Mouse (Mus musculus) spleen, adult 2 months (tissue): ENCODE measurements around the gene 2510009E07Rik. TPM values are rescaled to one million over a fixed set of nuclear protein-coding genes. Genes with fewer than 3 reads are reported as not detected.
A peak's percentile ranks its signal among the peaks of the same experiment; 100 is the strongest.

Experiments
- DNase-seq, 2 experiments: peaks; one replicate each; pipeline versions ENCODE4 v3.0.0 to v3.0.0-alpha.2; 2012 to 2021; ENCODE audit warnings: low spot score in 2 of 2, low read depth in 1 of 2
- H3K27ac ChIP-seq: fragments of 200-500 bp; 2 replicates; pipeline ENCODE4 v1.5.1; 2012; ENCODE audit warnings: low read length, inconsistent platforms; ENCODE audit not compliant: insufficient read depth
- H3K27me3 ChIP-seq: fragments of 200-500 bp; 2 replicates; pipeline ENCODE4 v1.6.1; 2012; ENCODE audit warnings: mild to moderate bottlenecking, moderate library complexity, low read length, inconsistent platforms; ENCODE audit not compliant: control insufficient read depth, insufficient read depth
- H3K36me3 ChIP-seq: fragments of 200-500 bp; 2 replicates; pipeline ENCODE4 v1.6.1; 2012; ENCODE audit warnings: mild to moderate bottlenecking, low read length, inconsistent platforms; ENCODE audit not compliant: control insufficient read depth, insufficient read depth
- H3K4me1 ChIP-seq: fragments of 200-500 bp; 2 replicates; pipeline ENCODE4 v1.6.1; 2011; ENCODE audit warnings: inconsistent platforms; ENCODE audit not compliant: control insufficient read depth, insufficient read depth, insufficient read length
- H3K4me3 ChIP-seq: fragments of 200-500 bp; 2 replicates; pipeline ENCODE4 v1.5.1; 2011; ENCODE audit warnings: mild to moderate bottlenecking, inconsistent platforms; ENCODE audit not compliant: insufficient read depth, insufficient read length; ENCODE audit errors: extremely low read depth
- CTCF ChIP-seq: fragments of 200-500 bp; IDR thresholded peaks from 2 replicates; pipeline ENCODE4 v1.5.1; 2011; ENCODE audit warnings: mild to moderate bottlenecking, inconsistent platforms; ENCODE audit not compliant: insufficient read depth, insufficient read length, insufficient replicate concordance; ENCODE audit errors: extremely low read depth
- POLR2A ChIP-seq: fragments of 200-500 bp; IDR thresholded peaks from 2 replicates; pipeline ENCODE4 v1.6.1; 2011; ENCODE audit warnings: low read depth, low read length, inconsistent platforms
- WGBS: fragments of 180-500 bp; shearing (Covaris S2); methylation state at CpG from one replicate; pipeline ENCODE4 v1.1.7; 2018; 5-methylcytosine and 5-hydroxymethylcytosine counted together
- polyA plus RNA-seq: library from polyadenylated mRNA; depleted of rRNA; stranded (reverse); fragments of >200 nt; gene quantifications from 2 replicates; pipeline ENCODE4 v1.2.3, GENCODE M21; 2012

Gene 2510009E07Rik
- polyA plus RNA-seq, 1 experiment = 3.8 TPM

DNA sequence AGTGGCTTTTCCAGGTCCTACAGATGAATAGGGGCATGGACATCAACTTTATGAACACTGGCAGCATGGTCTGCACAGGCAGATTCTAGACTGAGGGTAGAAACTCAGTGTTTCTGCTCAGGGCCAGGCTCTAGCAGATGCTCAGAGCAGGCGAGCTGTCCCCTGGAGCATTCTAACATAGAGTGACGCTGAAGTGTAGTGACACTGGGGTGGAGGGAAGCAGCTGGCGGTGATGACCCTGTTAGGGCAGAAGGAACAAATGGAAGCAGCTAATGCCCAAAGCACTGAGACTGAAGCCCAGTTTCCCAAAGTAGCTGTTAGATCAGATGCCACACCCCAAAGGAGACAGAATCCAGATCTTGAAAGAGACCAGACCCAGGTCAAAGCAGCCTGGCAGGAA is 48.0 kb downstream of the 2510009E07Rik start:
- H3K27ac ChIP-seq = no peak overlapping the region
- DNase-seq = no peak
- 92% methylated on average over 3 of the region's 3 CpGs for WGBS
- peaks cover 19% of the 10 kb centered on the region for H3K4me1 ChIP-seq
- no peak overlapping the region for H3K4me3 ChIP-seq
- TF ChIP-seq POLR2A (no peak), CTCF (no peak)
- no peaks in the 10 kb centered on the region for H3K27me3 ChIP-seq
- H3K36me3 ChIP-seq = no peaks in the 10 kb centered on the region

DNA sequence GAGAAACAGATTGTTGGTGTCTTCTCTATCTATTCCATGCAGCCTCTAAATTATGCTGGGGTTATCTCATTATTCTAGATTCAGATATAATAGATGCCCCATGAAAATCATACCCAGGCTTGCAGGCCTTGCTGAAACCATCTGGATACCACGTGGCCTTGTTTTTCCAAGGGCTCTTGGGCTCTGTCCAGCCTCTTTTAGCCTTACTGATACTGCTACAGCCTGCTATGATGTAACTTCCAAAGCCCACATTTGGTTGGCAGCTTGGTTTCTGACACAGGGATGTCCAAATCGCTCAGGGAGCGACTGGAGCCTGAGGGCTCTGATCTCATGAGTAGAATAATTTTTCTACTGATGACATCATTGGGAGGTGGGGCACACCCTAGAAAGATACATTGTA is 48.5 kb downstream of the 2510009E07Rik start:
- H3K36me3 ChIP-seq = no peaks in the 10 kb centered on the region
- no peak overlapping the region for H3K4me3 ChIP-seq
- no peaks in the 10 kb centered on the region for H3K27me3 ChIP-seq
- peaks cover 24% of the 10 kb centered on the region for H3K4me1 ChIP-seq
- H3K27ac ChIP-seq = no peak overlapping the region
- no peak for TF ChIP-seq POLR2A
- no peak for TF ChIP-seq CTCF
- 92% methylated on average over 3 of the region's 3 CpGs for WGBS
- DNase-seq = no peak

DNA sequence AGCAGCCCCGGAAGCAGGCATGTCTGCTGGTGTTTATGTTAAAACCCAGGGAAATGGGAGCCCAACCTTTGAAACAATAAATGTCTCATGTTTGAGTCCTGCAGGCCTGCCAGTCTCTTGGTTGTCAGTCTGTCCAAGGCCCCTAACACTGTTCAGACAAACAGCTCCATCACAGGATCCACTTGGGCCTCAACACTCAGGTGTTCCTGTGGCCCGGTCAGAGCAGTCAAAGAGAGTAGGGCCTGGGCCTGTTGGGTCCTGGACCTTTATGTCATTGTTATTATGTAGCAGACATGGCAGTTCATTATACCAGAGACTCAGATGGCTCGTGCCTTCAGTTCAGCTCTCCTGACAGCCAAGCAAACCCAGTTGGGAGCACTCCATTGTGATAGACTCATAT is 49.9 kb downstream of the 2510009E07Rik start:
- 91% methylated on average over 3 of the region's 3 CpGs for WGBS
- TF ChIP-seq POLR2A (no peak), CTCF (no peak)
- Histone ChIP-seq H3K4me3 (no peak overlapping the region), H3K27ac (no peak overlapping the region), H3K36me3 (no peaks in the 10 kb centered on the region), H3K4me1 (peaks cover 24% of the 10 kb centered on the region), H3K27me3 (no peaks in the 10 kb centered on the region)
- no peak for DNase-seq

DNA sequence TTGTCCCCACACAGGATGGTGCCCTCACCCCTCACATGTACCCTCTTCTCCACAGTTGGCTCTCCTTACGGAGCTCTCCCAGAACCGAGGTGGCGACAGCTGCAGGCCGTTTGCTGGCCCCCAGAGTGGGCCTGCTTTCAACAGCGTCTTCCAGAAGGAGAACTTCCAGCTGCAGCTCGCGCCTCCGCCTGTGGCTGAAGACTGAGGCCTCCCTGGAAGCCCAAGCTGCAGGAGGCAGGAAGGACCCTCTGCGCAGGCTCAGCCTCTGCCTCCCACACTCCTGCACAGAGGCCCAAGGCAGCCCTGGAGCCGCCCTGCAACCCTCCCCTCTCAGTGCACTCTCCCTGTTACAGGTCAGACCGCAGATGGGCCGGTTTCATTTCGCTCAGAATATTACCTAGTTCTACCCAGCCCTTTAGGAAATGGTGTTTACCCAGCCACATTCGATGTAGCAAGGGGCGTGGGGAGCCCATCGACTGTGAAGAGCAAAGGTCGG is 50.4 kb downstream of the 2510009E07Rik start:
- Histone ChIP-seq H3K4me1 (peaks cover 24% of the 10 kb centered on the region), H3K36me3 (no peaks in the 10 kb centered on the region)
- DNase-seq = no peak

DNA sequence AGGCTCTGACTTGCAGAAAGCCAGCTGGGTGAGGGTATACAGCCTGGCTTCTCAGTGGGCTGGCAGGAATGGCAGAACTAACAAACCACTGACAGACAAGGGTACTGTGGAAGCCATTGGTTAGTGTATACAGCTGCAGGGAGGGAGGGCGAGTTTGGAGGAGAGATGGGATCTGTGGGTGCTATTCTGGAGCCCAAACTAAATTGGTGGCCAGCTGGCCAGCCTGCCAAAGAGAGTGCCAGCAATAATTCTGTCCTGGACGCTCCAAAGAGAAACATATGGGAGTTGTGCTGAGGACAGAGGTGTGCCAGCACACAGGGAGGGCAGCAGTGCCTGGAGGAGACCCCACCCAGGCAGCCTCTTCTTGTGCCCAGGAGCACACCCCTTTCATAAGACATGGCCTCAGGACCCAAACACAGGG is 50.8 kb downstream of the 2510009E07Rik start:
- Histone ChIP-seq H3K27me3 (no peaks in the 10 kb centered on the region), H3K27ac (no peak overlapping the region), H3K36me3 (no peaks in the 10 kb centered on the region), H3K4me1 (peaks cover 24% of the 10 kb centered on the region), H3K4me3 (no peak overlapping the region)
- no peak for TF ChIP-seq POLR2A
- no peak for TF ChIP-seq CTCF
- 96% methylated on average over 2 of the region's 2 CpGs for WGBS
- DNase-seq = no peak

More for the DNA sequence above, 50.4 kb downstream of the 2510009E07Rik start:
- no peaks in the 10 kb centered on the region for H3K27me3 ChIP-seq
- no peak overlapping the region for H3K4me3 ChIP-seq
- 78% methylated on average over 17 of the region's 17 CpGs for WGBS
- TF ChIP-seq CTCF = no peak
- no peak overlapping the region for H3K27ac ChIP-seq

DNA sequence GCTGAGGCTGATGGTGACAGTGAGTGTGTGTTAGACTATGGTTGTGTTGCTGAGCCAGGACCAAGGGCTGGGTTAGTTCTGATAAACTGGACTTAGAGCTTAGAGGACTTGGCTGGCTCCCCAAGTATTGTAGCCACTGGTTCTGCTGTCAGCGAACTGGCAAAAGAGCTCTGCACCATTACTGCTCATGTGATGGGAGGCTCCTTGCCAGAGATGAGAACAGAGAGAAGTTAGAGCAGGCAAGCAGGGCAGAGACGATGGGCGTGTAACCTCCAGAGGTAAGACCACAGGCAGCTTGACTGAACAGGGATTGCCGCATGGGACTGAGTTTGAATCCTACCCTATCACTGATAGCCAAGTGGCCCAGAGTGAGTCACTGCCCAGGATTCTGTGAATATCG is 51.6 kb downstream of the 2510009E07Rik start:
- no peaks in the 10 kb centered on the region for H3K27me3 ChIP-seq
- peaks cover 24% of the 10 kb centered on the region for H3K4me1 ChIP-seq
- H3K36me3 ChIP-seq = no peaks in the 10 kb centered on the region
- TF ChIP-seq POLR2A = no peak
- TF ChIP-seq CTCF = no peak
- DNase-seq = no peak
- H3K4me3 ChIP-seq = no peak overlapping the region
- H3K27ac ChIP-seq = no peak overlapping the region
- WGBS = 88% methylated on average over 5 of the region's 5 CpGs

DNA sequence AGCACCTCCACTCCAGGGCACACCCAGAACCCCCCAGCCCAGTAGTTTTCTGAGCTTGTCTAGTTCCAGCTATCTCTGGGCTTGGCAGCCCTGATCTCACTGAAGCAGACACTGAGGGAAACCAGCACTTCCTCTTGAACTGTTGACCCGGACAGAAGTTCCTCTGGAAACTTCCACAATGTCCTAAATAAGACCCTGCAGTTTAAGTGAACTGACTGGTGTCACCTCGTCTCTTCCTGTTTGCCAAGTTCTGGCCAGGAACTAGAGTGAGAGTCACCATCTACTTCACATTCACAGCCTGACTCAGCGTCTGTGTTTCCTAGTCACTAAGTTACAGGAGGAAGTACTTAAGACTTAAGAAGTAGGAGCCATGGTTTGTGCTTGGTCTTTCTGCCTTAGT is 52.5 kb downstream of the 2510009E07Rik start:
- no peak for TF ChIP-seq POLR2A
- no peak for TF ChIP-seq CTCF
- Histone ChIP-seq H3K4me1 (peaks cover 24% of the 10 kb centered on the region), H3K27me3 (no peaks in the 10 kb centered on the region), H3K4me3 (no peak overlapping the region), H3K27ac (peak overlapping the region; percentile 21), H3K36me3 (no peaks in the 10 kb centered on the region)
- DNase-seq = peak; percentile 6 to 30
- 9% methylated on average over 3 of the region's 3 CpGs for WGBS
